ENCODE assay signal across 8 mouse cellular contexts in the genomic region with DNA sequence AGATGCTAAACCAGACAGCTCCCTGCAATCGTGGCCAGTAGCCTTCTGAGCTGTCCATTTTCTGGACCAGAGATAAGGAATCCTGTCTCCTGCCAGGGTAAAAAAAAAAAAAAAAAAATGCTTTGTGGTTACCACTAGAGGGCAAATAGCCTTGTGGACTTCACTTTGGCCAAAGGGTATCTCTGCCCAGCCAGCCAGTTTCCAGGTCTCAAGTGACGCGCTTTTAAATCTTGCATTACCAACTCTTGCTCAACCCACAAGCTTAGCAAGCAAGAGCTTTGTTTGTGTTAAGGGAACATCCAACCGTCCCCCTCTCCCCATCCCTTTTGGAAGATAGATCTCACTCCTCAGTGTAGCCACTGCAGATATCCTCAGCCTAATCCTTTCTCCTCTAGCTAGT. TPM values are rescaled to one million over a fixed set of nuclear protein-coding genes. Genes with fewer than 3 reads are reported as not detected.
A peak's percentile ranks its signal among the peaks of the same experiment; 100 is the strongest.
DNase-seq lines count a peak whose midpoint lies in the region; ATAC-seq and TF ChIP-seq lines count a peak whose summit lies in the region.

No protein-coding gene starts in this region.

- H3K9me3 ChIP-seq in kidney, embryonic 14.5 days (ENCODE audit: control insufficient read depth, low read length) = no peaks in the 10 kb centered on the region
- H3K9me3 ChIP-seq in lung, embryonic 16.5 days (ENCODE audit: control insufficient read depth, low read length) = no peaks in the 10 kb centered on the region

- H3K36me3 ChIP-seq in kidney, embryonic 14.5 days (ENCODE audit: control insufficient read depth, insufficient read depth, low read length) = no peaks in the 10 kb centered on the region
- H3K36me3 ChIP-seq in lung, embryonic 16.5 days (ENCODE audit: control insufficient read depth, insufficient read depth, low read length) = no peaks in the 10 kb centered on the region

- 11% methylated on average over 4 of the region's 4 CpGs for WGBS in kidney, embryonic 14.5 days
- 7% methylated on average over 4 of the region's 4 CpGs for WGBS in lung, embryonic 16.5 days

- no peak overlapping the region for H3K27ac ChIP-seq in kidney, embryonic 14.5 days (ENCODE audit: low read depth, low read length)
- H3K27ac ChIP-seq in gastrocnemius, adult 2 months = peak overlapping the region; percentile 44
- no peak overlapping the region for H3K27ac ChIP-seq in lung, embryonic 16.5 days (ENCODE audit: low read length)

- H3K4me3 ChIP-seq in kidney, embryonic 14.5 days (ENCODE audit: low read length) = no peak overlapping the region
- no peak overlapping the region for H3K4me3 ChIP-seq in gastrocnemius, adult 2 months
- no peak overlapping the region for H3K4me3 ChIP-seq in lung, embryonic 16.5 days (ENCODE audit: low read length)

- peak; percentile 60 for TF ChIP-seq CTCF in gastrocnemius, adult 2 months (IDR thresholded peaks at IDR 0.05)

- H3K27me3 ChIP-seq in kidney, embryonic 14.5 days (ENCODE audit: control insufficient read depth, insufficient read depth, low read length) = no peaks in the 10 kb centered on the region
- no peaks in the 10 kb centered on the region for H3K27me3 ChIP-seq in lung, embryonic 16.5 days (ENCODE audit: control insufficient read depth, insufficient read depth, low read depth, low read length)

- H3K4me2 ChIP-seq in kidney, embryonic 14.5 days (replicated peaks; ENCODE audit: low read depth, low read length) = no peak overlapping the region
- H3K4me2 ChIP-seq in lung, embryonic 16.5 days (ENCODE audit: low read depth, low read length) = no peak overlapping the region

- DNase-seq in kidney, adult 18-20 months = peak; percentile 36
- peak; percentile 68 for DNase-seq in adipocyte (ENCODE audit: low spot score)
- peak; percentile 64 for DNase-seq in gastrocnemius, adult 2 months
- no peak for DNase-seq in frontal cortex, postnatal 10 days (ENCODE audit: low spot score in 2 of 2)
- no peak for DNase-seq in thymus, postnatal 4 days
- DNase-seq in right cerebral cortex, postnatal 36 days (ENCODE audit: low spot score in 2 of 2) = no peak

- intact Hi-C loops in gastrocnemius, adult 2 months (cut with DNase I) = loop anchor here (5.0 kb wide), 2 partner anchors 35 to 225 kb away; no protein-coding TSS in a partner anchor

- ATAC-seq in kidney, embryonic 14.5 days (ENCODE audit: low FRiP score, low TSS enrichment) = no peak
- ATAC-seq in lung, embryonic 16.5 days (ENCODE audit: low read depth) = peak; percentile 71; the same call in 1 of the 2 replicates

- no peaks in the 10 kb centered on the region for H3K4me1 ChIP-seq in kidney, embryonic 14.5 days (ENCODE audit: control insufficient read depth, insufficient read depth, low read length)
- no peaks in the 10 kb centered on the region; the same call in 1 of the 2 replicates for H3K4me1 ChIP-seq in lung, embryonic 16.5 days (replicated peaks; ENCODE audit: control insufficient read depth, insufficient read depth, low read length)

- no peak overlapping the region for H3K9ac ChIP-seq in kidney, embryonic 14.5 days (ENCODE audit: low read depth, low read length)
- peak overlapping the region; percentile 20; the same call in 1 of the 2 replicates for H3K9ac ChIP-seq in lung, embryonic 16.5 days (ENCODE audit: low read length)

RNA-seq across cellular contexts. Expression of a gene that starts 23.5 kb away (rescaled TPM):
- 18.3 and 23.1 TPM in 2 replicates for polyA plus RNA-seq in kidney, embryonic 14.5 days (2014; fragmentation: Nextera tagmentation; extraction: Ambion mirVana)
- under 1 TPM; 0.59 to 0.70 TPM for total RNA-seq in gastrocnemius, adult 2 months (2021)
- 1.8 and 2.0 TPM in 2 replicates for polyA plus RNA-seq in lung, embryonic 16.5 days (2015; fragmentation: Nextera tagmentation; extraction: Ambion mirVana)

Comparison
In these comparisons a context has a peak if more than half of its experiments do, and no peak if none do; other contexts are left out.
1. DNase-seq: peak in kidney, adult 18-20 months (single experiment), adipocyte (single experiment) and gastrocnemius, adult 2 months (single experiment); none in frontal cortex, postnatal 10 days (0 of 2), thymus, postnatal 4 days (single experiment) and right cerebral cortex, postnatal 36 days (0 of 2).